In the genomic region with DNA sequence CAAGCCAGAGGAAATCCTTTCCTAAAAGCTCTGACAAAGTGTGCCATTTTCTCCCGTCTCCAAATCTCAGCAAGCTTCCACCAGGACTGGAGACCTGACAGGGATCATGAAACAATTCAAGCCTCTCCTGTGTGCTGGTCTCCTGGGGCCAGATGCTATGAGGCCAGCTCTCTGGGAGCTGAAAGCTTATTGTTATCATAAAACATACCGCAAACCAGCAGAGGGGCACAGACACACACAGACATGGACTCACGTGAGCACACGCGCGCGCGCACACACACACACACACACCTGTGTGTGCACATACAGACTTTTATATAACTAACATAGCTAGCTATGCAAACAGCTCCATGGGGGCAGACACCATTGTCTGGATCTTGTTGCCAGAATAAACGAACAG, we compare ENCODE assay signal across 9 mouse cellular contexts. TPM values are rescaled to one million over a fixed set of nuclear protein-coding genes. Genes with fewer than 3 reads are reported as not detected.
A peak's percentile ranks its signal among the peaks of the same experiment; 100 is the strongest.
DNase-seq lines count a peak whose midpoint lies in the region; ATAC-seq and TF ChIP-seq lines count a peak whose summit lies in the region.
"Had no signal": no experiment of that assay in that cellular context is flagged by ENCODE, and none has a peak within 500 bp of the region (broad histone marks: within the 10 kb centered on the region; RNA-seq: fewer than 3 reads in every experiment).

No protein-coding gene starts in this region.

- peak overlapping the region; percentile 84; the same call in 1 of the 2 replicates for H3K4me3 ChIP-seq in lung, embryonic 14.5 days (ENCODE audit: low read depth, low read length)
- H3K4me3 ChIP-seq in liver, embryonic 12.5 days = peak overlapping the region; percentile 87; the same call in 1 of the 2 replicates
- H3K4me3 ChIP-seq in stomach, embryonic 14.5 days (ENCODE audit: low read depth, low read length) = no peak overlapping the region

- WGBS in lung, embryonic 14.5 days = 69% methylated on average over 9 of the region's 9 CpGs
- WGBS in liver, embryonic 12.5 days (ENCODE audit: insufficient replicate concordance) = 77% methylated on average over 9 of the region's 9 CpGs
- 66% methylated on average over 9 of the region's 9 CpGs for WGBS in stomach, embryonic 14.5 days

- H3K27me3 ChIP-seq in lung, embryonic 14.5 days (ENCODE audit: insufficient read depth, low read length) = no peaks in the 10 kb centered on the region
- no peaks in the 10 kb centered on the region for H3K27me3 ChIP-seq in liver, embryonic 12.5 days (replicated peaks)
- H3K27me3 ChIP-seq in stomach, embryonic 14.5 days (ENCODE audit: control insufficient read depth, insufficient read depth, low read length) = no peaks in the 10 kb centered on the region

- H3K4me2 ChIP-seq in lung, embryonic 14.5 days = peak overlapping the region; percentile 79
- H3K4me2 ChIP-seq in liver, embryonic 12.5 days = peak overlapping the region; percentile 98
- H3K4me2 ChIP-seq in stomach, embryonic 14.5 days (replicated peaks; ENCODE audit: low read depth, low read length) = peak overlapping the region; percentile 57

- DNase-seq in CD4-positive, CD25-positive, alpha-beta regulatory T cell, adult 2 months (ENCODE audit: low read depth, low spot score) = peak; percentile 18
- DNase-seq in lung, embryonic 14.5 days = no peak
- DNase-seq in lung, postnatal 25 days (ENCODE audit: low spot score) = no peak
- DNase-seq in cerebellum, adult 11 months = no peak
- DNase-seq: adrenal gland, adult 8-10 months had no signal

- no peaks in the 10 kb centered on the region for H3K36me3 ChIP-seq in lung, embryonic 14.5 days (ENCODE audit: insufficient read depth)
- H3K36me3 ChIP-seq in liver, embryonic 12.5 days = peaks cover 3% of the 10 kb centered on the region; the same call in 1 of the 2 replicates
- H3K36me3 ChIP-seq in stomach, embryonic 14.5 days (ENCODE audit: control insufficient read depth, insufficient read depth, low read length) = no peaks in the 10 kb centered on the region

- H3K9me3 ChIP-seq in lung, embryonic 14.5 days (ENCODE audit: low read depth, low read length) = no peaks in the 10 kb centered on the region
- H3K9me3 ChIP-seq in liver, embryonic 12.5 days (replicated peaks) = 0 out of 2 replicates have a peak, but pooled peaks cover under 1% of the 10 kb centered on the region
- no peaks in the 10 kb centered on the region for H3K9me3 ChIP-seq in stomach, embryonic 14.5 days (ENCODE audit: control insufficient read depth, low read depth, low read length)

- no peak for TF ChIP-seq CTCF in lung, embryonic 14.5 days (IDR thresholded peaks at IDR 0.05; ENCODE audit: low read depth)

- peak overlapping the region; percentile 22; the same call in 1 of the 2 replicates for H3K9ac ChIP-seq in lung, embryonic 14.5 days
- H3K9ac ChIP-seq in liver, embryonic 12.5 days = no peak overlapping the region
- H3K9ac ChIP-seq in stomach, embryonic 14.5 days (replicated peaks; ENCODE audit: low read depth, low read length) = no peak overlapping the region

- no peak overlapping the region for H3K27ac ChIP-seq in lung, embryonic 14.5 days (ENCODE audit: low read depth)
- no peak overlapping the region for H3K27ac ChIP-seq in liver, embryonic 12.5 days
- H3K27ac ChIP-seq in stomach, embryonic 14.5 days (ENCODE audit: low read length) = no peak overlapping the region

- H3K4me1 ChIP-seq in lung, embryonic 14.5 days (ENCODE audit: insufficient read depth) = peaks cover 4% of the 10 kb centered on the region; the same call in 1 of the 2 replicates
- peaks cover 56% of the 10 kb centered on the region for H3K4me1 ChIP-seq in liver, embryonic 12.5 days
- H3K4me1 ChIP-seq in stomach, embryonic 14.5 days (ENCODE audit: control insufficient read depth, insufficient read depth, low read length) = peaks cover 11% of the 10 kb centered on the region; the same call in 1 of the 2 replicates

- ATAC-seq in CD4-positive, CD25-positive, alpha-beta regulatory T cell, adult 4 months = no peak
- no peak for ATAC-seq in lung, embryonic 14.5 days (ENCODE audit: insufficient read depth)
- no peak for ATAC-seq in liver, embryonic 12.5 days
- no peak for ATAC-seq in stomach, embryonic 14.5 days (ENCODE audit: insufficient number of reproducible peaks, insufficient read depth, low FRiP score, low read depth)
- ATAC-seq in megakaryocyte-erythroid progenitor cell, adult 5-6 weeks (replicated peaks; ENCODE audit: low FRiP score, low TSS enrichment, poor library complexity, severe bottlenecking) = no peak

RNA-seq across cellular contexts. Expression of a gene that starts 1.5 kb away (rescaled TPM):
- 1 to 10 TPM in 1 of 2 experiments, under 1 TPM in 1; 0.43 to 1.3 TPM for polyA plus RNA-seq in CD4-positive, CD25-positive, alpha-beta regulatory T cell, adult 4 months (2017; shearing (Covaris generic))
- polyA plus RNA-seq in lung, embryonic 14.5 days (2014; fragmentation: Nextera tagmentation; extraction: Ambion mirVana) = 11.6 and 13.3 TPM in 2 replicates
- 6.7 and 6.8 TPM in 2 replicates for polyA plus RNA-seq in liver, embryonic 12.5 days (2016; fragmentation: Nextera tagmentation; extraction: Ambion mirVana)
- 10.1 and 11.4 TPM in 2 replicates for polyA plus RNA-seq in stomach, embryonic 14.5 days (2014; fragmentation: Nextera tagmentation; extraction: Ambion mirVana)
- total RNA-seq in megakaryocyte-erythroid progenitor cell, adult 5-6 weeks (2014; fragmentation: Nextera tagmentation) = 16.8 and 21.0 TPM in 2 replicates
- 10.0 and 13.4 TPM in 2 replicates for total RNA-seq in megakaryocyte-erythroid progenitor cell, adult 5-6 weeks (2017)

RNA-seq across cellular contexts. Expression of a gene that starts 25.0 kb away (rescaled TPM):
- polyA plus RNA-seq in CD4-positive, CD25-positive, alpha-beta regulatory T cell, adult 4 months (2017; shearing (Covaris generic)) = 100 to 1,000 TPM; 125 to 132 TPM
- 213 and 216 TPM in 2 replicates for polyA plus RNA-seq in lung, embryonic 14.5 days (2014; fragmentation: Nextera tagmentation; extraction: Ambion mirVana)
- polyA plus RNA-seq in liver, embryonic 12.5 days (2016; fragmentation: Nextera tagmentation; extraction: Ambion mirVana) = 271 and 276 TPM in 2 replicates
- polyA plus RNA-seq in stomach, embryonic 14.5 days (2014; fragmentation: Nextera tagmentation; extraction: Ambion mirVana) = 240 and 242 TPM in 2 replicates
- 384 and 535 TPM in 2 replicates for total RNA-seq in megakaryocyte-erythroid progenitor cell, adult 5-6 weeks (2014; fragmentation: Nextera tagmentation)
- 267 and 394 TPM in 2 replicates for total RNA-seq in megakaryocyte-erythroid progenitor cell, adult 5-6 weeks (2017)
